Mouse (Mus musculus) embryonic facial prominence, embryonic 10.5 days (tissue): Measurements from ENCODE around the gene Cd38. TPM values are rescaled to one million over a fixed set of nuclear protein-coding genes. Genes with fewer than 3 reads are reported as not detected.

Source experiments
- DNase-seq: peaks from one replicate; pipeline ENCODE4 v3.0.0-alpha.2; 2017; ENCODE audit warnings: low spot score
- H3K27ac ChIP-seq: fragments of 300-500 bp; sonication (generic); replicated peaks from 2 replicates; pipeline ENCODE4 v1.5.1; 2016; ENCODE audit warnings: mild to moderate bottlenecking
- H3K27me3 ChIP-seq: fragments of 300-500 bp; sonication (generic); replicated peaks from 2 replicates; pipeline ENCODE4 v1.6.1; 2016; ENCODE audit warnings: low read depth, mild to moderate bottlenecking; ENCODE audit not compliant: poor library complexity, severe bottlenecking
- H3K36me3 ChIP-seq: fragments of 300-500 bp; sonication (generic); replicated peaks from 2 replicates; pipeline ENCODE4 v1.6.1; 2016; ENCODE audit warnings: mild to moderate bottlenecking, moderate library complexity
- H3K4me1 ChIP-seq: fragments of 300-500 bp; sonication (generic); 2 replicates; pipeline ENCODE4 v1.6.1; 2016
- H3K4me3 ChIP-seq: fragments of 300-500 bp; sonication (generic); 2 replicates; pipeline ENCODE4 v1.5.1; 2016; ENCODE audit warnings: mild to moderate bottlenecking, moderate library complexity
- H3K9me3 ChIP-seq: fragments of 300-500 bp; sonication (generic); 2 replicates; pipeline ENCODE4 v1.6.1; 2016; ENCODE audit warnings: mild to moderate bottlenecking
- WGBS: fragments of 180-500 bp; shearing (Covaris S2); methylation state at CpG from one replicate; pipeline ENCODE4 v1.1.7; 2016; 5-methylcytosine and 5-hydroxymethylcytosine counted together
- polyA plus RNA-seq: library from polyadenylated mRNA; unstranded; fragments of >200 nt; fragmentation: Nextera tagmentation; extraction: Ambion mirVana; gene quantifications from 2 replicates; pipeline ENCODE4 v1.2.1, GENCODE M21; 2016

Cd38 gene
- polyA plus RNA-seq, 1 experiment from 2014 or later, result 7.0 TPM

- WGBS, result 77% methylated on average over 3 of the region's 3 CpGs
- 0 out of 2 replicates have a peak, but pooled peaks cover 4% of the 10 kb centered on the region for H3K9me3 ChIP-seq
- no peak overlapping the region for H3K4me3 ChIP-seq
- no peaks in the 10 kb centered on the region for H3K36me3 ChIP-seq
- DNase-seq, result no peak
- H3K27me3 ChIP-seq, result no peaks in the 10 kb centered on the region
- H3K27ac ChIP-seq, result no peak overlapping the region
- peaks cover 12% of the 10 kb centered on the region for H3K4me1 ChIP-seq
These were observed 25.7 kb upstream of the Cd38 start for GRCm38 (mm10) chr5:43842576-43843155.

DNA sequence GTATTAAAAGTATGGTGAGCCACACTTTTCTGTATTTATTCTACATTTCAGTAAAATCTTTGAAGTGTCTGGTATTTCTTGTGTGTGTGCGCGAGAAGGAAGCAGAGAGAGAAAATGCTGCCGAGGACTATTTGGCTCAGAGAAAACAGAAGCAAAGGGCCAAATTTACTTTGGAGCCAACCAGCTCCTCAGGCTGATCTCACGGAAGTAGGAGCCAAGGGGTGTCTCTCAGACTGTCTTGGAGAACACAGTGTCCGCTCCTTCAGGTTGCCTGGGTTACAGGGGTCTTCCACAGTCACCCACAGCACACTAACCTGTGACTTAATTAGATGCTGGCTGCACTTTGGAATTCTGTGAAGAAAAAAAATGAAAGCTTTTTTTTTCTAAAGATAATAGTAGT lies 23.3 kb upstream of the Cd38 start:
- H3K9me3 ChIP-seq, result 0 out of 2 replicates have a peak, but pooled peaks cover 4% of the 10 kb centered on the region
- H3K27ac ChIP-seq, result no peak overlapping the region
- no peaks in the 10 kb centered on the region for H3K27me3 ChIP-seq
- H3K36me3 ChIP-seq, result no peaks in the 10 kb centered on the region
- DNase-seq, result no peak
- peaks cover 12% of the 10 kb centered on the region for H3K4me1 ChIP-seq
- no peak overlapping the region for H3K4me3 ChIP-seq
- 82% methylated on average over 5 of the region's 5 CpGs for WGBS

DNA sequence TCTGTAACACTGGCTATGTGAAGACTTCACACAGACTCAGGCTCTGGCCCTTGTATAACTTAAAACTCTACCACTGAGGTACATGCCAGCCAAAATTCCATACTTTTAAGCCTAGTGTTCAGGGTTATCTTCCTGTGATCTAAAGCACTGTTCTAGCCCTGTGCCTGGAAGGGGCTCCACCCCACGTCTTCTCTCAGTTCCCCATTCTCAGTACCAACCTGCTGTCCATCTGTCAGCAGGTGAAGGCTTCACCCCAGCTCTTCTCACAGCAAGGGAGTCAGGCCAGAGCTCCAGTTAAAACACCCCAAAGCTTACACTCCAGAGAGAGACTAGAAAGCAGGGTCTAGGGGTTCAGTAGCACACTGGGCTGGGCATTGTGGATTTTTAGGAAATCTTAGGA lies 22.7 kb upstream of the Cd38 start:
- Histone ChIP-seq H3K36me3 (no peaks in the 10 kb centered on the region), H3K27ac (no peak overlapping the region), H3K4me1 (peaks cover 12% of the 10 kb centered on the region), H3K27me3 (no peaks in the 10 kb centered on the region), H3K9me3 (0 out of 2 replicates have a peak, but pooled peaks cover 4% of the 10 kb centered on the region), H3K4me3 (no peak overlapping the region)
- 66% methylated on average over 1 of the region's 1 CpGs for WGBS
- DNase-seq, result no peak

DNA sequence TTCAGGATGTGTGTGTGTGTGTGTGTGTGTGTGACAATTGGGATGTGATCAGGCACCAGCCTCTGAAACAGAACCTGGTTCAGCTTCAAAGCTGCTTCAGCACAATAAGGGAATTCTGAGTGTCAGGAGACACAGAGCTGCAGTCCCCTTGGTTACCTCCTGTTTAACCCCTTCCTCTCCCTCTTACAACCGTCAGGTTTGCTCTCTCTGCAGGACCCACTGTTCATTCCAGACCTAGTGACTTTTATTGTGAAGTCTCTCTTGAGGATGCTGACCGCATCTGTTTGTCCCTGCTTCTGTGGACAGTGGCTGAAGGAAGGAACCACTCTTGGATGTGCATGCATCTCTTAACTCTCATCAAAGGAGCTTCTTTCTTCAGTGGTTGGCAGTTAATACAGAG lies 22.1 kb upstream of the Cd38 start:
- Histone ChIP-seq H3K27me3 (no peaks in the 10 kb centered on the region), H3K4me3 (no peak overlapping the region), H3K9me3 (0 out of 2 replicates have a peak, but pooled peaks cover 4% of the 10 kb centered on the region), H3K4me1 (peaks cover 12% of the 10 kb centered on the region), H3K36me3 (no peaks in the 10 kb centered on the region), H3K27ac (no peak overlapping the region)
- 22% methylated on average over 2 of the region's 2 CpGs for WGBS
- DNase-seq, result no peak

- H3K27ac ChIP-seq, result no peak overlapping the region
- no peak overlapping the region for H3K4me3 ChIP-seq
- H3K9me3 ChIP-seq, result 0 out of 2 replicates have a peak, but pooled peaks cover 4% of the 10 kb centered on the region
- H3K4me1 ChIP-seq, result peaks cover 12% of the 10 kb centered on the region
- no peak for DNase-seq
- no peaks in the 10 kb centered on the region for H3K36me3 ChIP-seq
- H3K27me3 ChIP-seq, result no peaks in the 10 kb centered on the region
These were observed 20.8 kb upstream of the Cd38 start for GRCm38 (mm10) chr5:43847555-43847954.

- no peak for DNase-seq
- Histone ChIP-seq H3K4me1 (peaks cover 12% of the 10 kb centered on the region), H3K27me3 (no peaks in the 10 kb centered on the region), H3K4me3 (no peak overlapping the region), H3K9me3 (0 out of 2 replicates have a peak, but pooled peaks cover 4% of the 10 kb centered on the region), H3K27ac (no peak overlapping the region), H3K36me3 (no peaks in the 10 kb centered on the region)
- WGBS, result 84% methylated on average over 3 of the region's 3 CpGs
These were observed 20.1 kb upstream of the Cd38 start for GRCm38 (mm10) chr5:43848275-43848674.

DNA sequence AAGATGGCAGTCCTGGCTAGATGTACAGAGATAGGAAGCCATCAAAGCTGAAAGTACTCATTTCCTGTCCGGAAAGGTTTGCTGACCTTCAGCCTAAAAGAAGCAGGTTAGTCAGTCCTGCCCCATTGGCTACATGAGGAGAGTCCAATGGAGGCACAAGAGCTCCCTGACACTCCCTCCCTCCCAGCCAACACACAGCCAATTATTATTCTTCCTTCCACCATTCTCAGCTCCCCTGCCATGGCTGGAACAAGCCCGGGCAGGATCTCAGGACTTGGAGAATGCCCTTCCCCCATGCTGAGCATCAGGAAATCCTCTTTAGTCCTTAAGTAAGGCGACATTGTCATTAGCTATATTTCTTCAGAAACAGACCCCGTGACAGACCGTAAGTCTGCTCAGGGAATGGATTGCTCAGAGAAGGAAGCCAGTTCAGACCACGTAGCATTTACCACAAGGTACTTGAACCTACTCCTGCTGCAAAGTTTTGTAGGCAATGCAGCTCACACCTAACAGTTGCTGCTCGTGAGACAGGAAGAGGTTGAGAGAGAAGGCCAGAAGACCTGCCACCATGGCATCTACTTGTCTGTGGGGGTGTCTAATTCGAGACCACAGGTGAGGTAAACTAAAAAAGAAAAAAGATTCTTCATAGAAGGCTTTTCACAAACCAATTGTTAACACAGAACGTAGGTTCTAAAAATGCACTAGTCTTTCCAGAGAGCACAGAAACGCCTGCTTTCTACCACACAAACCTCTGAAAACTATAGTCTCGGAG lies 15.1 kb upstream of the Cd38 start:
- no peak for DNase-seq
- Histone ChIP-seq H3K27ac (no peak overlapping the region), H3K4me3 (no peak overlapping the region), H3K9me3 (no peaks in the 10 kb centered on the region; the same call in 1 of the 2 replicates), H3K4me1 (no peaks in the 10 kb centered on the region), H3K36me3 (no peaks in the 10 kb centered on the region), H3K27me3 (no peaks in the 10 kb centered on the region)
- WGBS, result 81% methylated on average over 11 of the region's 11 CpGs

DNA sequence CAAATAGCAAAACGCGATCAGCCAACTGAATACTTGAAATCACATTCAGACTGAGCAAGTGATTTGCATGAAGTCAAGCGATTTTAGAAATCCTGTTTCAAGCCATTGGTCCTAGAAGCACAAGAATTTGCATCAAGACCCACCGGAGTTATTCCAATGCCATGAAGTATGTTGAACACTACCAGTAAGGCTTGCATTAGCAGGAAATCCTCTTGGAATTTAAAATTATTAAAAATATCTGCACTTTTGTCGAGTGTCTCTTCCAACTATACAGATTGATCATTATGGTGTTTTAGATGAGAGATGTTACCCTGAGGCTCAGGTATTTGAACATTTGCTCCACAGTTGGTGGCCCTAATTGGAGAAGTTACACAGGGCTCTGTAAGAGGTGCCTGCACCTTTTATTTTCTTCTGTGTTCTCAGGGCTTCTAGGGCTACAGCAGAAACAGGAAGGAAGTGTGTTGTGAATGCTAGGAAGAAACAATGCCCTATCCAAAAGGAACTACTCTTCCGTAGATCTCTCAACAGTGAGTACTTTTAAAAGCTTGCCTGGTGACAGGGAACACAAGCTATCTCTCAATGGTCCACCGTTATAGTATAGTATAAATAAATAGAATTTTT lies 14.4 kb upstream of the Cd38 start:
- Histone ChIP-seq H3K4me3 (no peak overlapping the region), H3K9me3 (no peaks in the 10 kb centered on the region; the same call in 1 of the 2 replicates), H3K36me3 (no peaks in the 10 kb centered on the region), H3K27me3 (no peaks in the 10 kb centered on the region), H3K27ac (no peak overlapping the region), H3K4me1 (no peaks in the 10 kb centered on the region)
- 83% methylated on average over 7 of the region's 7 CpGs for WGBS
- DNase-seq, result no peak

GRCm38 (mm10) chr5:43855769-43856168 lies 12.6 kb upstream of the Cd38 start:
- WGBS, result 86% methylated on average over 2 of the region's 2 CpGs
- H3K4me3 ChIP-seq, result no peak overlapping the region
- H3K27ac ChIP-seq, result no peak overlapping the region
- no peak for DNase-seq
- no peaks in the 10 kb centered on the region; the same call in 1 of the 2 replicates for H3K9me3 ChIP-seq
- H3K36me3 ChIP-seq, result no peaks in the 10 kb centered on the region
- H3K27me3 ChIP-seq, result no peaks in the 10 kb centered on the region
- H3K4me1 ChIP-seq, result no peaks in the 10 kb centered on the region

DNA sequence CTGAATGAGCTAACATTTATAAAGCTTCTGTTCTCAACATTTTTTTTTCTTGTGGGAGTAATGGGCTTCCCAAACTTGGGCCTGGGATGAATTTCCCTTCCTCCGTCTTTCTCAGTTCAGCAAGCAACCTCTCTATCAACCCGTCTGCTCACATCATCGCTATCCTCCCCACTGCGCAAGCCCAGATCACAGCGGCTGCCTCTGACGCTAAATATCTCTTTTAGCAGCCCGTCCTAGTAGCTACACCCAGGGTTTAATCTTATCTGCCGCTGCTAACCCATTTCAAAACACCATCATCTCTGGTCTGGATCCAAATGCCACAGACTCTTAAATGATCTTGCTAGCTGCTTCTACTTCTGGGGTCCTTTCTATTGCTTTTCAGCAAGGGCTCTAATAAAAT lies 8.7 kb upstream of the Cd38 start:
- Histone ChIP-seq H3K36me3 (no peaks in the 10 kb centered on the region), H3K4me3 (no peak overlapping the region), H3K27ac (no peak overlapping the region), H3K4me1 (no peaks in the 10 kb centered on the region), H3K27me3 (no peaks in the 10 kb centered on the region), H3K9me3 (no peaks in the 10 kb centered on the region; the same call in 1 of the 2 replicates)
- WGBS, result 88% methylated on average over 8 of the region's 8 CpGs
- DNase-seq, result no peak

DNA sequence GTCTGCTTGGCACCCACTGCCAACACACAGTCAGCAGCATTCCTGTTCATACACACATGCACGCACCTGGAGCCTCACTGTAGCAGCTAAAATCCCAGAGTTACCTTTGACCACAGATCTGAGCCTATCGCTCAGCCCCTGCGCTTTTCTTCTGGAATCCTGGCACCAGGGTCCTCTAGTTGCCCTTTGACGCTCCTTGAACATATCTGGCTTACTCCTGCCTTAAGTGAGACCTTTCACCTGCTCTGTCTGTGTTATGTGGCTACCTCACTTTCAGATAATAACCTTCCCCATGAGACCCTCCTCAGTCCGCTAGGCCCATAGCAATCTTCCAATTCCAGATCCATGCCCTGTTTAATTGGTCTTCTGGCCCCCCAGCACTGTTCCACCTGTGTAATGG lies 8.3 kb upstream of the Cd38 start:
- Histone ChIP-seq H3K9me3 (no peaks in the 10 kb centered on the region; the same call in 1 of the 2 replicates), H3K4me3 (no peak overlapping the region), H3K27me3 (no peaks in the 10 kb centered on the region), H3K27ac (no peak overlapping the region), H3K36me3 (no peaks in the 10 kb centered on the region), H3K4me1 (no peaks in the 10 kb centered on the region)
- WGBS, result 90% methylated on average over 5 of the region's 5 CpGs
- DNase-seq, result no peak

DNA sequence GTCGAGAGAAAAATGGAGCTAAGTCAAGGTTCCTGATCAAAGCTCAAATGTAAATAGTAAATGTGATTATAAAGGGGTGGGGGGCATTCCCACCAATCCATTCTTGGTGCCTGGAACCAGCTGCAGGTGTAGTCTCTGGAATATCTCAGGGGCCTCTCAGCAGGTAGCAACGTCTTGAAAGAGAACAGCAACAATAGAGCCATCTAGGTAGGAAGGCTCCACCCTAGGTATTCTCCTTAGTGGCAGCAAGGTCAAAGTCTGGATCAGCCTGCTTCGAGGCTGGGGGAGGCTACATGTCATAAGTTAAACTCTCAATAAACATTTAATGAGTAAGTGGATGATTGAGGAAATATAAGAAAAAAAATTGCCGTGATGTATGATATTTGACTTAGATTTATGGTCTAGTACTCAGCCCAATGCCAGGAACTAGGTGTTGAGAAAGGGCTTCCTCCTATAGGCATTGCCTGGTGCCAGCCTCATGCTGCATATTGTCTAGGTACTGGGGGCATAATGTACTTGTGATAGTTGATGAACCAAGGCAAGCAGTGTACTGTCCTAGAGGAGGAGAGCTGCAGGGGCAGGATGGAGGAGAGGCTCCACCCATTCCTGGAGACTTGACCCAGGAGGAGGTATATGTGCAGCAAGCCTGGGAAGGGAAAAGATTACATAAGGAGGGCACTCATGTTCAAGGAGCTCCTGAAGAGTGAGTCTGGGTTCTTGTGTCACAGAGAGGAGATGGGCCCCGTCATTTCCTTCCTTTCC lies 7.5 kb upstream of the Cd38 start:
- Histone ChIP-seq H3K36me3 (no peaks in the 10 kb centered on the region), H3K4me1 (no peaks in the 10 kb centered on the region), H3K9me3 (no peaks in the 10 kb centered on the region; the same call in 1 of the 2 replicates), H3K27me3 (no peaks in the 10 kb centered on the region), H3K27ac (no peak overlapping the region), H3K4me3 (no peak overlapping the region)
- no peak for DNase-seq
- WGBS, result 72% methylated on average over 5 of the region's 5 CpGs
